Mouse (Mus musculus) CH12.LX (cell line): Measurements from ENCODE around the gene Mrpl51.

Source experiments
- CTCF ChIP-seq, 2 experiments: IDR thresholded peaks in 1 of 2; conservative IDR thresholded peaks in 1 of 2; 2 replicates each; pipeline ENCODE4 v1.5.1; 2011 to 2012; ENCODE audit warnings: low read depth in 2 of 2, low read length in 2 of 2, improper control_type of control experiment in 1 of 2, inconsistent platforms in 1 of 2, mild to moderate bottlenecking in 1 of 2, moderate library complexity in 1 of 2
- MYC ChIP-seq: IDR thresholded peaks from 2 replicates; pipeline ENCODE4 v1.6.1; 2011; ENCODE audit warnings: low read depth, mild to moderate bottlenecking, improper control_type of control experiment, low read length
- POLR2A ChIP-seq: IDR thresholded peaks from 2 replicates; pipeline ENCODE4 v1.6.1; 2011; ENCODE audit warnings: low read depth, mild to moderate bottlenecking, improper control_type of control experiment, low read length

DNA sequence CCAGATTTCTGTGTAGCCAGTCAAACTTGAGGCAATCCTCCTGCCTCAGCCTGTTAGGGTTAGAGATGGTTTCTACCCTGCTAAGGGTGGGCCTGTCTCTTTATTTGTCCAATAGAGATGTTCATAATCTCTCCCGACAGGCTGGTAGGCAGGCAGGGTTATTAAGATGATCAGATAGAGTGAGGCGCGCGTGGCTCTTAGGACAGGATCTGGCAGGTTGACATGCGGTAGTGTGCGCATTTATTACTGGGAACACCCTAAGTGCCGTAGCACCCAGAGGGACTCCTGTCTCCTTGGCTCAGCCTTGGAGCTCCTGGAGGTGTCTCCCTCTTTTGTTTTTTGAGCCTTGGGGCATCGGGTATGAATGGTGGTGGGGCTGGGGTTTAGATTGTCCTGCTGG, 36.3 kb upstream of the Mrpl51 start:
- no peak for TF ChIP-seq POLR2A
- no peak for TF ChIP-seq MYC
- no peak for TF ChIP-seq CTCF (conservative IDR thresholded peaks at IDR 0.05 in 1 of 2, IDR thresholded peaks at IDR 0.05 in 1 of 2; ENCODE audit: low read depth in 2 of 2, low read length in 2 of 2)
